Mouse (Mus musculus) stomach, postnatal 0 days (tissue): ENCODE data around the gene Gabpb1.

Source experiments
- CTCF ChIP-seq: IDR thresholded peaks from 2 replicates; pipeline ENCODE4 v1.5.1; 2016; ENCODE audit warnings: antibody characterized with exemption, low read depth, mild to moderate bottlenecking, moderate library complexity
- EP300 ChIP-seq: optimal IDR thresholded peaks from 2 replicates; pipeline ENCODE3; 2016; ENCODE audit warnings: antibody characterized with exemption

DNA sequence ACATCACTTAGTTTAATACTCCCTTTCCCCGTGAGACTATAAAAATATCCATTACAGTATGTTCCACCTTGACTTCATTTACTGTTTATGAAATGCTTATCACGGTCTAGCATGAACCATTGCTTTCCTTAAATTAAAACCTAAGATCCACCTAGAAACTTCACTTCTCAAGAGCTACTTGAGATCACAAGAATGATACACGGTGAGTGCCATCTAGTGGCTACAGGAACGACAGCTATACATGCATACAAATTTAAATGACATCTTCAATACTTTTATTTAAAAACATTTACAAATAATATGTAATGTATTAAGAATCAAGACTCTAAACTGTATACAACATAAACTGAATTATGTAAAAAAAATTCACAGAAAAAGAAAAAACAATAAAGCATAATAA lies 12.7 kb downstream of the Gabpb1 start:
- TF ChIP-seq CTCF (peak; percentile 82), EP300 (no peak)
